Mouse (Mus musculus): Measurements from ENCODE around the gene Fam205a1.
A peak's percentile ranks its signal among the peaks of the same experiment; 100 is the strongest.
"Not testable (repeated sequence)": the region's sequence is repeated elsewhere in the genome, so short reads cannot be mapped to it uniquely, and the experiment has no call there.

Fam205a1 gene

GRCm38 (mm10) chr4:42853788-42854187 is at the start of gene Fam205a1:
Gene Fam205a1, minus strand, starts transcription at chr4:42853888.
- ATAC-seq (ENCODE audit: insufficient number of reproducible peaks, low FRiP score, low TSS enrichment): not testable (repeated sequence)

- peak; percentile 26; the same call in 1 of the 2 replicates for ATAC-seq (ENCODE audit: insufficient number of reproducible peaks, low FRiP score, low TSS enrichment)
Observed at GRCm38 (mm10) chr4:42902730-42903129, 49.0 kb upstream of the Fam205a1 start.

DNA sequence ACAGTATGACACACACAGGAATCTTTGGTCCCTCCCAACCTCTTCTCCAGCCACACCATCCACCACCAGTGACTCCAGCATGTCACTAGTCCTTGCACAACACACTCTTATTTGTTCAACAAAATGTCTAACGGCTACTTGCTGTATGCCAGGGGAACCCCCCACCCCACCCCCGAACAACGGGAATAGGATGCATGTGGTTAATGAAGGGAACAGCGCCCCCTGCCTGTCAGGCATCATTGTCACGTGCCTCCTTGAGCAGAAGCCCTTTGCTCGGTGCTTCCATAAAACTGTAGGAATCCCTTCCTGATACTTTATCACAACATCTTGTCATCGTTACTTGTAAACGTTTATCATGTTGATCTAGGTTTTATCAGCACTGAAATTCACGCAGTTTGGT is 48.5 kb upstream of the Fam205a1 start:
- ATAC-seq (ENCODE audit: insufficient number of reproducible peaks, low FRiP score, low TSS enrichment): no peak

DNA sequence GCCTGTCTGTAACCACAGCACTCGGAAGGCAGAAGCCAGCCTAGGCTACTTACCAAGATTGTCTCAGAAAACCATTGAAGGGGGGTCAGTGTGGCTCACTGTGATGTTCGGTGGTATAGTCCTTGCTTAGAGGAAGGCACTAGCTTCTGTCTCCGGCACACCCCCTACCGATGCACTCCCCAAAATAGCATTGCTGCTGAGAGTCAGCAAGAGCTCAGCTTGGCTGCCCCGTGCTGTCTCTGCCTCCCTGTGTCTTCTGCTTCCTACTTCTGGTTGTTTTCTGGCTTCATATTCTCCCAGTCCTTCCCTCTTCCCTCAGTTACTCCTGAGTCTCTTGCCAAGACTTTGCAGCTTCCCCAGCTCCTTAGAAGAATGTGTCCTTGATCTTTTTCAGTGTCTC is 47.2 kb upstream of the Fam205a1 start:
- ATAC-seq (ENCODE audit: insufficient number of reproducible peaks, low FRiP score, low TSS enrichment): no peak

DNA sequence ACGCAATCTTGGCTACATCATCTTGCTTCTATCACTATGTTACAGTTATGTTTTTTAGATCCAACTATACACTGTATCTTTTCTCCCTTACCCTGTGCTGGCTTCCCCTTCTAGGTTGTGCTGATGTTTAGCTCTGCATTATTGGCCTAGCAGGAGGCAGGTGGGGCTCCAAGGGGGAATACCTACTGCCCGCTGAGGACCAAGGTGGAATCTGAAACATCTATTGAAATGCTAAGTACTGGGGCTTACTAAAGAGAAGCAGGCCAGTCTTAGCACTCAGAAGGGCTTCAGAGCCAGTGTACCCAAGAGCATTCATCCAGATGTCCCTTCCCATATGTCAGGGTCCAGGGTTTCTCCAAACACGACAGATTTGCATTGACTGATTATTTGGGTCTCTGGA is 45.2 kb upstream of the Fam205a1 start:
- ATAC-seq (ENCODE audit: insufficient number of reproducible peaks, low FRiP score, low TSS enrichment): no peak

DNA sequence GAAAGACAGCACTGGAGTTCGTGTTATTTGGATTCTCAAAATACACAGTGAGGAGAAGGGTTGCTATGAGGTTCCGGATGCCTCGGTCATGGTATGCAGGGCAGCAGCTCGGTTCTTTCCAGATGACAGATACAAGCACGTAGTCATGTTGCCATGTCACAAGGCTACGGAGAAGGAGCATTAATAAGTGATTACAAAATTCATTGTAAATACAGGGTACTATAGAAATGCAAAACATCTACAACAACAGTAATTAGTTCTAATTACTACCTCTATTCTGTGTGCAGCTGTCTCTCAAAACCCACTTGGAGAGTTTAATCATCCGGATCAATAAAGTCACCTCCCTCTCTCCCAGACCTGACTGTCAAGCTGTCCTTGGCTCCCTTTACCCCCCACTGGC is 41.4 kb upstream of the Fam205a1 start:
- ATAC-seq (ENCODE audit: insufficient number of reproducible peaks, low FRiP score, low TSS enrichment): no peak

- ATAC-seq (ENCODE audit: insufficient number of reproducible peaks, low FRiP score, low TSS enrichment): no peak
Observed at GRCm38 (mm10) chr4:42891176-42891575, 37.5 kb upstream of the Fam205a1 start.

DNA sequence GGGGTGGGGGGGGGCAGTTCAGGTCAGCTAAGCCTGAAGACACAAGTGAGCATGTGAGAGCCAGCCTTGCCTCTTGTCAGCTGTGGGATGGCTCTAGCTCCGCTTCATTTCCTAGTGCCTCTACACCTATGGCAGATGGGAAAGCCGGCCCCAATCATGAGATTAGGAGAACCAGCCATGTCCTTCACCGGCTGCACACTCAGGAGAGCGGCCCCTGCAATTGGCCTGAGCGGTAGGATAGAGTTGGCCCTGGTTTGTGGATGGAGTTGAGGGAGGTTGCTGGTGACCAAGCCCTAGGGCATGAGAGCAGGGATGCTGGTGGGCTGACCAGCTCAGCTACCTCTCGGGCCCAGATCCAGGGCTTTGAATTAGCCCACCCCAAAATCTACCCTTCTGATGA is 35.1 kb upstream of the Fam205a1 start:
- ATAC-seq (ENCODE audit: insufficient number of reproducible peaks, low FRiP score, low TSS enrichment): no peak

- ATAC-seq (ENCODE audit: insufficient number of reproducible peaks, low FRiP score, low TSS enrichment): no peak
Observed at GRCm38 (mm10) chr4:42886926-42887325, 33.2 kb upstream of the Fam205a1 start.

DNA sequence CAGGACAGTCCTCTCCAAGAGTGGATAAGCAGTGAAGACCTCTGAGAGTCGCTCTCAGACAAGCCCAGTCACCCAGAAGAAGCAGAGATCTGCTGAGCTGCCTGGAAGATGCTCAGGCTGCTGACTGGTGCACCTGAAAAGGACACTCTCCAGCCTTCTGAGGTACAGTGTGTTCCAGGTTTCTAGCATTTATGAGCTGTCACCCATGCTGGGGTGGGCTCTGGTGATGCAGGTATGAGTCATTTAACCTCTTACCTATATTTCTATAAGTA is 26.9 kb upstream of the Fam205a1 start:
- ATAC-seq (ENCODE audit: insufficient number of reproducible peaks, low FRiP score, low TSS enrichment): no peak

- ATAC-seq (ENCODE audit: insufficient number of reproducible peaks, low FRiP score, low TSS enrichment): no peak
Observed at GRCm38 (mm10) chr4:42879829-42880676, 26.4 kb upstream of the Fam205a1 start.

DNA sequence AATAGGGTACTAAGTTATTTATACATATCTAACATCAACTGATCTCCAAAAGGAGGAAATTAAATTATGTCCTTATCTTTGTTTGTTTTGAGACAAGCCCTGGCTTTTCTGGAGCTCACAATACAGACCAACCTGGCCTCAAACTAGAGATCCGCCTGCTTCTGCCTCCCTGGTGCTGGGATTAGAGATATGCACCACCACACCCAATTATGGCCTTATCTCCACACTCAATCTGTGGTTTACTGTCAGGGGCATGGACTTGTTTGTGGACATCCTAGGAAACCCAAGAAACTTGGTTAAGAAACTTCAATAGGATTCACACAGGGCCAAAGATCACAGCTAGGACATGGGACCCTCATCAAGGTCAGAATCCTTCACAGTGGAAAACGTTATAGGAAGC is 24.0 kb upstream of the Fam205a1 start:
- ATAC-seq (ENCODE audit: insufficient number of reproducible peaks, low FRiP score, low TSS enrichment): no peak

DNA sequence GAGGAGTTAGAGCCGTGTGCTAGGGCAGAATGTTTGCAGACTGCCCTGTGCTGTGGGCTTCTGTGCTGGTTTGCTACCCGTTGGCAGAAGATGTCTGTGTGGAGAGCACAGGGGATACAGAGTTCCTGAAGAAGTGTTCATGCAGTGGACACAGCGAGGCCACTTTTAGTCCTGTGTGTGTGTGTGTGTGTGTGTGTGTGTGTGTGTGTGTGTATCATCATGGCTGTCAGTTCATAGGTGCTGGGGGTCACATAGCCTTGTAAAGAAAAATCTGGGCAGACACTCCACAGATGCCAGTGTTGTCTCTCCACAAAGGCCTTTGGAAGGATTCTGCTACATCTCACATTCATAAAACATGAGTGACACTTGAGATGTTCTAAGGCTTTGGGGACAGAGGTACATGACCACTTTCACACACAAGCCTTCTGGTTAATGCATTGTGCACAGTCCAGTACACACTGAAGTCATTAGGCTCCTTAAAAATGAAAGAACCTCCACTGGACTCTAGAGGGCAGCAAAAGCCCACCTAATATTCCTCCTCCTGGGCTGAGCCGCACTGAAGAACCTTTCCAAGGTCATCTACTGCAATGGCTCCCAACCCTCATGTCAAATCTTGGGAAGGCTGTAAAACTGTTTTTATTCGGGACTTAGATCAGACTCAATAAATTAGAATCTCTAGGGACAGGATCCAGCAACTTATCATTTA is 23.1 kb upstream of the Fam205a1 start:
- ATAC-seq (ENCODE audit: insufficient number of reproducible peaks, low FRiP score, low TSS enrichment): peak; percentile 87

DNA sequence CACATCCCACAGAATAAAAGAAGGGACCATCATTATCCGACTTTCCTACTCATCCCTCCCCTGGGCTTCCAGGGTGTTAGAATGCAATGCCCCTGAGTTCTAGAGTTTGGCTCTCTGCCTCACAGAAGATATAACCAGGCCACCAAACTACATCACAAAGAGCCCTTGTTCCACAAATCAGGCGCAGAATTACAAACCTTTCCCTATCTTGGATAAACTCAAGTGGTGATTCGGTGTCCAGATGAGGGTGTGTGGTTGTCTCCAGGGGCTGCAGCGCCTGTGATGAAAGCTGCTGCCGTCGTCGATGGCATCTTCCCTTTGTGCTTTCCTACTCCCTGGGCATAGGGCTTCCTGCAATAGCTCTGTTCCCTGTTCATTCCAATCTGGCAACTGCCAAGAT is 20.4 kb upstream of the Fam205a1 start, which contains the start of gene Fam205c:
TSS of gene Fam205c (minus strand) at position 101 of the 400 bp plus-strand sequence.
- ATAC-seq (ENCODE audit: insufficient number of reproducible peaks, low FRiP score, low TSS enrichment): no peak

DNA sequence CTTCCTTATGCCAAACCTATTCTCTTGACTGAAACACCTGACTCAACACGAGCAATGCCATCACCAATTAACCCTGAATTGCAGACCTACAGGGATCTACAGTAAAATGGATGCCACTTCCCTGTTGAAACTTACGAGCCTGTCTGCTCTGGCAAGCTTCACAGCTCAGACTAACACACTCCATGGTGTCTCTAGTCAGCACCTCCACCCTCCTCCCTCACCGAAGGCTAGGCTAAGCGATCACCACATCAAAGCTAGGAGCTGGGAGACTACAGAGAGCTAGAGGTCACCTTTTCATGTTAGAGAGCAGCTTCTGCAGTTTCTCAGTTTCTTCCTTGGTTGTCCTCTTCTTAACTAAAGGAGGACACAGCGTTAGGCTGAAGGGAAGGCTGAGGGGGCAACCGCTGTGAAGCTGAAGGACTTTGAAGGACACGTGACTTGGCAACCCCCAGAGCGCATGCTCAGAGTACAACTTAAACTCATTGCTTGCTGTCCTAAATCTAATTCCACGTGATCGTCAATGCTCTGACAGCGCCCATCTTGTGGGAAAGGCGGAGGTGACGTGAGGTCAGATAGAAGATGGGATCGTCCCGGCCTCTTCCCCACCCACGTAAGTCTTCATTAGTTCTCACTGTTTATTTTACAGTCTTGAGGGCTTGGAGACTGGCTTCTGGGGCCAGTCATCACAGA is 19.2 kb upstream of the Fam205a1 start:
- ATAC-seq (ENCODE audit: insufficient number of reproducible peaks, low FRiP score, low TSS enrichment): no peak

DNA sequence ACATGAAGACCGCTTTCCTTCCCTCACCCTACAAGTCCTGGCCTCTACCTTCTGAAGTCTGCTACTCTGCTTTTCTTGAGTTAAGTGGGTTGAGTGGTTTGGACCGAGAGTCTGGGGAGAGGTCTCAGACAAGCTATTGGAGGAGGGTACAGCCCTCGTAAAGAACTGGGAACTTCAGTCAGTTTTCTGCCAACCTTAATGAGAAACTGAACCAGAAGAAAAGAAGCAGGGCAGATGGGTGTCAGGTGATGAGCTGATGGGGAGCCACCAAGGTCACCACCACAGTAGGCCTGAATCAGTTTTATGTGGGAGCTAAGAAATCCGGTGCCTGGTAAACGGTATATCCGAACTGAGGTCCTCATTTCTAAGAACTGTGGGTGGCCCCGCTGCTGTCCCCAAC is 18.5 kb upstream of the Fam205a1 start:
- no peak for ATAC-seq (ENCODE audit: insufficient number of reproducible peaks, low FRiP score, low TSS enrichment)

GRCm38 (mm10) chr4:42870748-42871147 is 17.1 kb upstream of the Fam205a1 start:
- ATAC-seq (ENCODE audit: insufficient number of reproducible peaks, low FRiP score, low TSS enrichment): no peak

DNA sequence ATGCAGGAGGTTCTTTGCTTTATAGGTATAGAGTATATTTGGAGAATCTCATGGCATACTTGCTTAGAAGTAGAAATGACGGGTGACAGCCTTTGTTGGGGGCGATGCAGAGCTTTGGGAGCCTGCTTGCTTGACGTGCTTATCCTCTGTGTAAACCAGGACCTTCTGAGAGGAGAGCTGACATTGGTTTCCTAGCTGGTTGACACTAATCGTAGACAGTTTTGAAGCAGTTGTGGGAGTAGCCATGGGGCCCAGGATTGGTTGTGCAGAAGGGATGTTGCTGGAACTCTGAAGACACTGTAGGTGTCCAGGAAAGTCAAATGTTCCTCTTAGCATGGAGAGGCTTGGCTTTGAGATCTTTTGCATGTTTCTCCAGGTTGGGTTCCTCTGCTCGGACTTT is 14.5 kb upstream of the Fam205a1 start:
- no peak for ATAC-seq (ENCODE audit: insufficient number of reproducible peaks, low FRiP score, low TSS enrichment)

- ATAC-seq (ENCODE audit: insufficient number of reproducible peaks, low FRiP score, low TSS enrichment): no peak
Observed at GRCm38 (mm10) chr4:42867390-42867789, 13.7 kb upstream of the Fam205a1 start.

- ATAC-seq (ENCODE audit: insufficient number of reproducible peaks, low FRiP score, low TSS enrichment): not testable (repeated sequence)
Observed at GRCm38 (mm10) chr4:42863487-42863886, 9.8 kb upstream of the Fam205a1 start.

GRCm38 (mm10) chr4:42860483-42860882 is 6.8 kb upstream of the Fam205a1 start:
- not testable (repeated sequence) for ATAC-seq (ENCODE audit: insufficient number of reproducible peaks, low FRiP score, low TSS enrichment)

All from cerebellum, adult (tissue).